Mouse (Mus musculus) C2C12 (cell line): Measurements from ENCODE around the gene Gm16867.
"Not testable (repeated sequence)": the region's sequence is repeated elsewhere in the genome, so short reads cannot be mapped to it uniquely, and the experiment has no call there.

ENCODE experiments used
- CTCF ChIP-seq: IDR thresholded peaks from one replicate; pipeline ENCODE4 v1.5.1; 2011; ENCODE audit not compliant: control insufficient read depth, insufficient read depth, insufficient read length
- MAX ChIP-seq: IDR thresholded peaks from one replicate; pipeline ENCODE4 v1.6.1; 2011; ENCODE audit warnings: mild to moderate bottlenecking, control low read depth

- TF ChIP-seq CTCF, MAX: not testable (repeated sequence)
Measured at GRCm38 (mm10) chr14:69485466-69486135, 17.6 kb downstream of the Gm16867 start.
